Mouse (Mus musculus): ENCODE measurements at regions not wholly inside any gene's neighbourhood (a gene's known extent, or its start where the extent isn't known, plus 50 kb on each side); places are given as distances from the start of the nearest gene placed in this dataset.

DNA sequence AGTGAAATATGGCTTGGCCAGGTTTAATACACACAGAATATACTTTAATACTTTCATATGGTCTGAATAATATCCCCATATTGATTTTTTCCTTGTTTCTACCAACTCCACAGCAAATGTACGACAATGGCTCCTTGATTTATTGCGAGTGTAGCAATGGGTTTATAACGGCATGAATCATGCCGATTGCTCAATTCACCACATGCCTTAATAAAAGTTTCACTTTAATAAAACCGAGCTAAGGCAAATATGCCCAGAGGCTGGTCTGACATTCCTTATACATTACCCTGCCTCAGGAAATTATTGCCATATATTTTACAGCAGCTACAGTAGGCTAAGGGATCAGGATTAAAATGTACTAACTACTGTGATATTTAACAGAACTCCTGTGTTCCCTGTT lies 201.2 kb upstream of the Osr1 start:
- no peak overlapping the region for H3K27ac ChIP-seq (replicated peaks)
- WGBS, result 70% methylated on average over 5 of the region's 5 CpGs
- ATAC-seq (ENCODE audit: low read depth), result peak; percentile 71; the same call in 1 of the 2 replicates

DNA sequence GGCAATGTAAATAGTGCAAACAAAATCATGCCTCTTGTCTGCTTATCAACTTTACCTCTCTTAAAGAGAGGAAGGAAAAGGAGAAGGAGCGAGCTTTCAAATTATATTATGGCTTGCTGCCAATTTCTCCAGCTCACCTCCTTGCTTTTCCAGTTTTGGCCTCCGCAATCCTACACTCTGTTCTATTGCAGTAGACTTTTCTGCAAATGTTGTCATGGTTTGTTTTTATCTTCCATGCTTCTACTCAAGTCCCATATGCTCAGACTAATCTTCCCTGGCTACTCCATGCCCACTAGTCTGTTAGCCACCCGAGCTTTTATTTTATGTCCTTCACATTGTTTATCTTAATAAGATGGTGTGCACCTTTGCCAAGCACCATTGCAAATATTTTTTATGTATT lies 168.0 kb upstream of the Osr1 start:
- H3K9me3 ChIP-seq, result no peaks in the 10 kb centered on the region
- ATAC-seq (ENCODE audit: low read depth), result no peak
- WGBS, result 94% methylated on average over 3 of the region's 3 CpGs
- no peak overlapping the region for H3K4me3 ChIP-seq
- no peak overlapping the region for H3K4me2 ChIP-seq
- H3K27me3 ChIP-seq, result no peaks in the 10 kb centered on the region
- no peak overlapping the region for H3K9ac ChIP-seq
- no peaks in the 10 kb centered on the region for H3K4me1 ChIP-seq (replicated peaks)
- H3K36me3 ChIP-seq, result no peaks in the 10 kb centered on the region
- no peak overlapping the region for H3K27ac ChIP-seq (replicated peaks)

More for the DNA sequence above, 201.2 kb upstream of the Osr1 start:
- no peak overlapping the region for H3K9ac ChIP-seq
- H3K9me3 ChIP-seq, result no peaks in the 10 kb centered on the region
- no peaks in the 10 kb centered on the region for H3K36me3 ChIP-seq
- H3K4me1 ChIP-seq (replicated peaks), result no peaks in the 10 kb centered on the region
- H3K4me3 ChIP-seq, result no peak overlapping the region
- no peak overlapping the region for H3K4me2 ChIP-seq
- no peaks in the 10 kb centered on the region for H3K27me3 ChIP-seq

DNA sequence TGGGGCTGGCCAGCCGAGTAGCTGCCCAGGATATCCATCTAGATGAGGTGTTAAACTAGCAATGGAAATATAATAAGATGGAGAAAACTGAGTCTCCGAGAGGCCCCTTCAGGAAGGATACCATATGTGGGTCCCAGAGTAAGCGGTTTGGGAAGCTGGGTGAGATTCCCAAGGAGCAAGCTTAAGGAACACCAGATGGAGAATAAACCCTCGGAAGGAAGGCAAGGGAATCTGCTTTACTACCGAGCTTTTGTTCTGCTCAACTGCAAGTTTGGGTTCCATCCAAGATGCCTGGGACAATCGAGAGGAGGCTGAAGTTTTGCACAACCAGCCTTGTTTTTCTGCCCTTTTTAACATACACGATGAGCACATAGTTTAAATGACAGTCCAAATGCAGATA lies 164.9 kb upstream of the Osr1 start:
- no peak overlapping the region for H3K9ac ChIP-seq
- ATAC-seq (ENCODE audit: low read depth), result no peak
- H3K27me3 ChIP-seq, result no peaks in the 10 kb centered on the region
- H3K4me1 ChIP-seq (replicated peaks), result no peaks in the 10 kb centered on the region
- no peak overlapping the region for H3K27ac ChIP-seq (replicated peaks)
- no peaks in the 10 kb centered on the region for H3K36me3 ChIP-seq
- no peak overlapping the region for H3K4me2 ChIP-seq
- WGBS, result 73% methylated on average over 7 of the region's 7 CpGs
- no peaks in the 10 kb centered on the region for H3K9me3 ChIP-seq
- H3K4me3 ChIP-seq, result no peak overlapping the region

DNA sequence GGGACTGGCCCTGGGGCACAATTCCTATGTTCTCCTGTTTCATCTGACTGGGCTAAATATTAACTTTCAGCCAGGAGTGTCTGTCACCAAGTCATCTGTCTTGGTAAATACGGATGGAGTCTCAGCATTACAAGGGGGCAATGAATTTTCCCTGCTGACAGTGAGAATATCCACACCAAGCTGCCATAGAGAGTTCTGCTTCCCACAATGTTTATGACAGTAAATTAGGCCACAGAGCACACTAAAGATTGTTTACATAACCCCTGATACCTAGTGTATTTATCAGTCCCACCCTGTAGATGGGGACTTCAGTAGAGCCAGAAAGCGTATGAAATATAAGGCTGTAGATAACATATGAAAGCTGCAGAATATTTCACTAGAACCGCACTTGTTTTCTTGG lies 150.6 kb upstream of the Osr1 start:
- ATAC-seq (ENCODE audit: low read depth), result no peak
- no peak overlapping the region for H3K27ac ChIP-seq (replicated peaks)
- H3K4me3 ChIP-seq, result no peak overlapping the region
- no peaks in the 10 kb centered on the region for H3K9me3 ChIP-seq
- H3K27me3 ChIP-seq, result no peaks in the 10 kb centered on the region
- no peaks in the 10 kb centered on the region for H3K36me3 ChIP-seq
- no peak overlapping the region for H3K4me2 ChIP-seq
- 64% methylated on average over 3 of the region's 3 CpGs for WGBS
- H3K9ac ChIP-seq, result no peak overlapping the region
- no peaks in the 10 kb centered on the region for H3K4me1 ChIP-seq (replicated peaks)

DNA sequence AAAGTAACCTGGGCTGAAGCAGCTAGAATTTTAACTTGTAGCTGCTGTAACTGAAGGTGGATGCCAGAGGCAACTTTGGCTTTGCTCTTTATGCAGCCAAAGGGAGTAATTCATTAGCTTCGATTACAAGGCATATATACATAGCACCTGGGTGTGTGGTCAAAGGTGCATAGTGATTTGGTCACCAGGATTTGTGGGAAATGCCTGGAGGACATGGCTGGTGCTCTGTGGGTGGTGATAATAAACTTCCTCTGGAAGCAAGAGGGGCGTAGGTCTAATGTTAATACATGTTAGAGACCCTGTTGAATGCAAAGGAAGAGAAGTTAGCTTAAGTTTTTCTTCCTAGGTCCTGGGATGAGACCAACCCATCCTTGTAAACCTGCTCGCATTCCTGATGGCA lies 139.3 kb upstream of the Osr1 start:
- H3K4me2 ChIP-seq, result no peak overlapping the region
- no peak overlapping the region for H3K4me3 ChIP-seq
- no peaks in the 10 kb centered on the region for H3K9me3 ChIP-seq
- H3K36me3 ChIP-seq, result no peaks in the 10 kb centered on the region
- no peak overlapping the region for H3K9ac ChIP-seq
- no peaks in the 10 kb centered on the region for H3K27me3 ChIP-seq
- 79% methylated on average over 3 of the region's 3 CpGs for WGBS
- H3K4me1 ChIP-seq (replicated peaks), result no peaks in the 10 kb centered on the region
- no peak overlapping the region for H3K27ac ChIP-seq (replicated peaks)
- ATAC-seq (ENCODE audit: low read depth), result no peak

DNA sequence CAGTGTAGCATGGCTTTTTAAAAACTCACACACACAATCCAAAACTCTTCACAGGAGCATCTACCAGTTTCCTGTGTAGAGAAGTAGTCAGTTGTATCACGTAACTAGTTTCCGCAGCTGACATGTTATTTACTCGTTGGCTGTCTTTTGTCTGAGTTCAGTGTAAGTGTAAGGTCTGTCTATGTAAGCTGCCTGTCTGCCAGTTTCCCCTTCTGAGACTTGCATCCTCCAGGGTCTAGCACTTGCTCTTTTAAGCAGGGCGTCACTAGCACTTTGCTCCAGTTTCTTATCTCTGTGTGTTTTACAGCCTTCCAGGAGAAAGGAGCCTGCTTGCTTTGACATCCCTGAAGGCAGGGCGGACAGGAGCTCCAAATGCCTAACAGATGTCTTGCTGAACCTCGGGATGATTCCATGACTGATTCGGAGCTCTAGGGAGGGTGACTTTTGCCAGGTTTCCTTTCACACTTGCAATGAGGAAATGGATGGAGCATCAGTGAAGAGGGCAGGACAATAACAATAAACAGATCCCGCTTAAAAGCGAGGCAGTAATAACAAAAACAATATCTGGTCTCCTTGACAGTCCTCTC lies 131.2 kb upstream of the Osr1 start:
- no peak overlapping the region for H3K27ac ChIP-seq (replicated peaks)
- 66% methylated on average over 9 of the region's 9 CpGs for WGBS
- no peak overlapping the region for H3K4me3 ChIP-seq
- no peaks in the 10 kb centered on the region for H3K36me3 ChIP-seq
- no peaks in the 10 kb centered on the region; the same call in 1 of the 2 replicates for H3K4me1 ChIP-seq (replicated peaks)
- no peaks in the 10 kb centered on the region for H3K9me3 ChIP-seq
- no peak overlapping the region for H3K4me2 ChIP-seq
- H3K9ac ChIP-seq, result no peak overlapping the region
- H3K27me3 ChIP-seq, result no peaks in the 10 kb centered on the region
- ATAC-seq (ENCODE audit: low read depth), result no peak

DNA sequence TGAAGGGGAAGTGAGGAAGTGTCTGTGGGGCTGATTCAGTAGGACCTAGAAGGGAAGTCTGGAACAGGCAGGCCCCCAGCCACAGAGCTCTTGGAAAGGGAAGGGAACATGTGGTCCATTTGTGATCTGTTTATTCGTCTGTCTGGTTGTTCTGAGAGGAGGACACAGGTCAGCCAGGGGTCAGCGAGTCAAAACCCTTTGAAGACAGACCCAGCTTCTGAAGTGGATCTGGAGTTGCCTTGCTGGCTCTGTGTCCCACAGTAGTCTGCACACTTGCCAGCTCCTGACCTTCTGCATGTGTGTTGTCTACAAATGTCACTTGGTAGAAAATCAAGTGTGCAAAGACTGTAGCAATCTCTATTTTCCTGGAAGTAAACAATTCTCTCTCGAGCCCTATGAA lies 119.3 kb upstream of the Osr1 start:
- Histone ChIP-seq H3K4me3 (no peak overlapping the region), H3K36me3 (no peaks in the 10 kb centered on the region), H3K27me3 (no peaks in the 10 kb centered on the region), H3K9me3 (no peaks in the 10 kb centered on the region), H3K27ac (replicated peaks) (no peak overlapping the region), H3K4me1 (replicated peaks) (no peaks in the 10 kb centered on the region), H3K9ac (no peak overlapping the region), H3K4me2 (no peak overlapping the region)
- ATAC-seq (ENCODE audit: low read depth), result no peak
- 53% methylated on average over 3 of the region's 3 CpGs for WGBS

DNA sequence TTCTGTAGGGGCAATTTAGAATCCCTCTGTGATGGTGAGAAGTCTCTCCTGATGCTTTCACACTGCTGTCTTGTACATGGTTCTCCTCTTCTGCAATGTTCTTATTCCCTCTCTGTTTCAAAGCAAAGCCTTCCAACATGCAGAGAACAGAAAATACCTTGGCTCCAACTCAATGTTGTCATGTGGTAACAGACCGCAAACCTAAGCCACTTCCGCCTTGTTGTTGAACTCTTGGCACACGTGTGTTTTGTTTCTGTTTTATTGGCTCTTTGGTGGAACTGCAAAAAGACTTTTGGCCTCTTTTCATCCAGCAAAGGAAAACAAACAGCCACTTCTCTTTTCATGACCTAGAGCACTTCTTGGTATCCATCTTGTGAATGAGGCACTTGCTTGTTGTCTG lies 109.7 kb upstream of the Osr1 start:
- Histone ChIP-seq H3K36me3 (no peaks in the 10 kb centered on the region), H3K27me3 (no peaks in the 10 kb centered on the region), H3K27ac (replicated peaks) (no peak overlapping the region), H3K9ac (no peak overlapping the region), H3K4me2 (no peak overlapping the region), H3K4me3 (no peak overlapping the region), H3K4me1 (replicated peaks) (no peaks in the 10 kb centered on the region), H3K9me3 (no peaks in the 10 kb centered on the region)
- 83% methylated on average over 3 of the region's 3 CpGs for WGBS
- no peak for ATAC-seq (ENCODE audit: low read depth)

DNA sequence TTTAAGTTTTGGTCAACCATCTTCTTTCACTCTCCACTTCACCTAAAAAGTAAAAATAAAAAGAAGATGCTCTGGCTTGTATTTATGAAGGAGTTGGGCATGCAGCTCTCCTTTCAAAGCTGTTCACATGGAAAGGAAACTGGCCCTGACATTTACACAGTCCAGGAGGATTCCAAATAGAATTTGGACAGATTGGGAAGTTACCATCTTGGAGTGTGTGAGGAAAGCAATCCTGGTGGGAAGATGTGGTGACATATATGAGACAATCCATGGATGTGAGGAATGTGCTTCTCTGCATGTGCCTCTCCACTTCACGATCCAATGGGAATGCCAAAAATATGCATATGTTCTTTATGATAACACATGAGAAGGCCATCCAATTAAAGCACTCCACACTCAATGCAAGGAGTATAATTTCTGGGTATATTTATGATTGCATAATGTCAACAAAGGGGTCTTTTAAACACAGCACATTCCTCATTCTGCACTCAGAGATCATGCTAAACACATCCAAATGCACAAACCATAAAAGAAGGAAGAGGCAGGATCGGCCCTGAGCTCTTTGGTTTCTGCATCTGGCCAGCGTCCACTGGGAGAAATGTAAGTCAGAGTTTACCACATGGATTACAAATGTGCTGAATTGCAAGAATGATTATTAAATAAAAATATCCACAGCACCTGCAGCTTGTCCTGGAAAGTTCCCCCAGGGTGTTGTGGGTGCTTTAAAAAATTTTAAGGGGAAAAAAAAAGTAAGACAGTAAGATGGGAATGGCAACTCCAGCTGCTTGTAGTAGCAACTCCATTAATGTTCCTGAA lies 100.1 kb upstream of the Osr1 start:
- no peak overlapping the region for H3K4me3 ChIP-seq
- no peak overlapping the region for H3K9ac ChIP-seq
- 76% methylated on average over 3 of the region's 3 CpGs for WGBS
- no peak for ATAC-seq (ENCODE audit: low read depth)
- H3K27me3 ChIP-seq, result no peaks in the 10 kb centered on the region
- no peaks in the 10 kb centered on the region for H3K4me1 ChIP-seq (replicated peaks)
- H3K27ac ChIP-seq (replicated peaks), result no peak overlapping the region
- no peaks in the 10 kb centered on the region for H3K9me3 ChIP-seq
- no peak overlapping the region for H3K4me2 ChIP-seq
- no peaks in the 10 kb centered on the region for H3K36me3 ChIP-seq

DNA sequence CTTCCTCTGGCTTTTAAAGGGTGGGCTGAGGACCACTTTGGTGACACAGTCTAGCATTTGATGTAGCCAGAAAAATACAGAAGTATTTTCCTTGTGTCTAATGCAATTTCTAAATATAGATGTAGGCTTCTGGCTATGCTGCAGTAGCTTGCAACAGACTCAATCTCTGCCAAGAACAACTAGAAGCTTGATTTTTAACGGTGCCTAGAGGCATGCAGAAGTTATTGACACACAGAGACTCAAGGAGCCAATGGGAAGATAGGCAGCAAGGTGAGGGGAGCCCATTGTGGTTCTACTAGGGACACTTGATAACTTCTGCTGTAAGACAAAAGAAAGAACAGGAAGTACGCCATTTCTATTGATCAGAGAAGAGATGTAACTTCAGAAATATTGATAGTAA lies 94.1 kb upstream of the Osr1 start:
- no peak overlapping the region for H3K9ac ChIP-seq
- H3K36me3 ChIP-seq, result no peaks in the 10 kb centered on the region
- H3K4me1 ChIP-seq (replicated peaks), result no peaks in the 10 kb centered on the region
- H3K27ac ChIP-seq (replicated peaks), result no peak overlapping the region
- H3K4me3 ChIP-seq, result no peak overlapping the region
- no peak for ATAC-seq (ENCODE audit: low read depth)
- 73% methylated on average over 2 of the region's 2 CpGs for WGBS
- no peaks in the 10 kb centered on the region for H3K9me3 ChIP-seq
- H3K4me2 ChIP-seq, result no peak overlapping the region
- no peaks in the 10 kb centered on the region for H3K27me3 ChIP-seq

DNA sequence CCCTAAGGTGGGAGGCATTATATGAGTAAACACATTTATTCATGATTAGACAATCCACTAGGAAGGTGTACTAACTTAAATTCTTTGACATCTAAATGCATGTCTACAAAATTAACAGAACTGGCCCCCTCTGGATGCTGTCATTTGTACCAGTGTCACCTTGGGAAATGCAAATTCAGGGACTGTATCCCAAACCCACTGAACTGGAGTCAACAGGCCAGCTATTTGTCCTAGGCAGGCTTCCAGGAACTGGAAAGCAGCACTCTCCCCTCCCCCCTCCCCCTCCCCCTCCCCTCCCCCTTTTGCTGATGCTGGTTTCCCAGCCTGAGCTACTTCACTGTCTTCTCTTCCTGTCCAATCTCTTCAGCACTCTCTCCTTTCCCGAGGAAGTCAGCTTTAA lies 91.7 kb upstream of the Osr1 start:
- no peak overlapping the region for H3K27ac ChIP-seq (replicated peaks)

DNA sequence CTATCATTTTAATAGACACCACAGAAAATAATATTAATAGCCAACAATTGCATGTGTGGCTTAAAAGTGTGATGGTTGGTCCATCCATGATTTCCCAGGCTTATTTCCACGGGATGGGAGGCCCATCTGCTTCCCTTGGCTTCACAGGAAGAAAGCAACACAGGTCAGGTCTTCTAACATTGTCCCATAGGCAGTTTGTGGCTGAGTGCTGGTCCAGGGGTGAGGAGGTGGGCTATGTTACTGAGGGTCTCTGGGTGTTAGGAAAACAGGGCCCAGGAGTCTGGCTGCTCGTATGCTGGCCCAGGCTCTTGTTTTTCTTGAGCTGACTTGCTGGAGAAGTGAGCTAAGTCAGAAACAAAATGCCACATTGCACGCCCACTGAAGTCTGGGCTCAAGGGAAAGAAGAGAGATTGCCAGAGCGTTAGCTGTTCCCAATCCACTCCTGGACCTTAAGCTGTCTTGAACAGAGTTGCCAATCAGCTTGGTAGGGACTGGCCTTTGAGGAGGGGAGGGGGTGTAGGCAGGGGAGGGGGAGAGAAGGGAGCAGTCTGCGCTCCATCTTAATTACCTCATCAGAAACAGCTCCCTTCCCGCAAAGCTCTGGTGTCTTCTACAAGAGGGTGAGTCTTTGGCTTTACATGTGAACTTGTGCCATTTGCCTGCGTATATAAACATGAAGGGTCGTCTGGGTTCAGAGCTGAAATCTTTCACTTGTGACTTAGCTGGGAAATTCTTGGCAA lies 82.1 kb upstream of the Osr1 start:
- Histone ChIP-seq H3K27ac (replicated peaks) (no peak overlapping the region), H3K4me2 (no peak overlapping the region), H3K9ac (no peak overlapping the region), H3K27me3 (no peaks in the 10 kb centered on the region), H3K4me3 (no peak overlapping the region), H3K36me3 (no peaks in the 10 kb centered on the region), H3K9me3 (no peaks in the 10 kb centered on the region), H3K4me1 (replicated peaks) (no peaks in the 10 kb centered on the region)
- no peak for ATAC-seq (ENCODE audit: low read depth)
- 79% methylated on average over 8 of the region's 8 CpGs for WGBS

More for the DNA sequence above, 91.7 kb upstream of the Osr1 start:
- Histone ChIP-seq H3K4me2 (no peak overlapping the region), H3K9ac (no peak overlapping the region), H3K27me3 (no peaks in the 10 kb centered on the region), H3K4me1 (replicated peaks) (no peaks in the 10 kb centered on the region), H3K36me3 (no peaks in the 10 kb centered on the region), H3K9me3 (no peaks in the 10 kb centered on the region), H3K4me3 (no peak overlapping the region)
- no peak for ATAC-seq (ENCODE audit: low read depth)
- 45% methylated on average over 1 of the region's 1 CpGs for WGBS

Measured in neural tube, embryonic 13.5 days (tissue).